Mouse (Mus musculus): ENCODE measurements around the gene Grm2.

Gene Grm2

DNA sequence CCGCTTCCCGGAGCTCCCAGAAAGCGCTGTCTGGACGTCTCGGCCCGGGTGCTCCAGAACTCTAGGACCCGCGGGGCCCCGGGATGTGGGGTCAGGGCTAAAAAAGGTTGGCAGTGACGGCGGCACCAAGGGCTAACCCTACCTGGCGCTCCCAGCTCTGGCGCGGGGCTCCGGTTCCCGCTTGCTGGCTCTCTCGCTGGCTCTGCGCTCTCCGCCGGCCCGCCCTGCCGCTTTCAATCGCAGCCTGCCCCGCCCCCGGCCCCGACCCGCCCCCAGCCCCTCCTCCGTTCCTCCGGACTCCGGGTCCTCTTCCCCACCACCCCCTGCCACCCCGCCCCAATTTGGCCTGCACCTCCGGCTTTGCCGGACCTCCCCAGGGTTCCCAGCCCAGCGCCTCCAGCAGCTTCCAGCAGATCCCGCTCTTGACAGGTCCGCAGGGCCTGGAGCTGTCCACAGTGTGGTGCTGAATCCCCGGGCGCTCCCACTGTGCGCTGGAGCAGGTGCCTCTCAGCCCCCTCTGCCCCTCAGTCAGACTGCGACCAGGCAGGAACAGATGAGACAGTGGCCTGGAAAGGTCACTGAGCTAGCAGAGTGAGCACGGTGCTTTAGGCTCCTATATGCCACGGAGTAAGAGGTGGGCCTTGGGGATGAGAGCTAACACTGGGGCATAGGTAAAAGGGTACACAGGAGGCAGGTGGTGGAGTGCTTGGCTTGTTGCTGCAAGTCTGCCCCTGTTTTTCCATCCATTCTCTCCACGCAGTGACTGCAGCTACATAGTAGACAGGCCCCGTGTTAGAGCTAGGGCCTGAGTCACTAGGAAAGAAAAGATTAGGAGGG lies at the start of gene Grm2:
Grm2 (minus strand) TSS at position 199 of the 837 bp plus-strand sequence.
- CTCF ChIA-PET = interaction anchor here (0.5 to 5.0 kb wide), 16 partner anchors 10 to 822 kb away, joined by 3 to 33 read pairs (median 4); partner anchors contain the start of gene Parp3 (in 1 of the 4)
- POLR2A ChIA-PET = interaction anchor here in 3 of 4 experiments (0.5 to 21.2 kb wide), 30 partner anchors 9 to 673 kb away, joined by 3 to 314 read pairs (median 3); partner anchors contain the start of genes Manf (in 1 of the 3), Parp3 (in 1 of the 3) and Rbm15b (in 1 of the 3)

DNA sequence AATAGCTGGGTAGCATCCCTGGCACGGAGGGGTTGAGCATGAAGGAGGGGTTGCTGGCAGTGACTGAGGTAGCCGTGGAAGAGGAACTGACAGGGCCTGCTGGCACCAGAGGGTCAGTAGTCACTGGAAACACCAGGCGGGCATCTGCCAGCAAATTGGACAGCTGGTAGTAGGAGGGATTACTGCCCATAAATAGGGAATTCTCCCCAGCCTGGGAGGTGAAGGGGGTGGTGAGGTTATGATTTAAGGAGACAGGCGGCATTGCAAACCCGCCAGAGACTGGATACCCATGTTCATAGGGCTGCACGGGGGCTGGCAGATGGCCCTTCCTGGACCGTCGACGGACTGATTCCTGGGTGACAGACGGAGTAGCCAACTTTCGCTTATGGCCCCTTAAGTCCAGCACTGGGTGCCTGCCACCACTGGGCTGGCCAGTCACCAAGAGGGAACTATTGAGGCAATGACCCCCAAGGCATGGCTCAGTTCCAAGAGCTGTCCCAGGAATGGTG lies 37.1 kb upstream of the Grm2 start:
- CTCF ChIA-PET = interaction anchor here in 1 of 4 experiments (1.2 kb wide), 1 partner anchor 50 kb away, joined by 4 read pairs; no protein-coding TSS in a partner anchor
- POLR2A ChIA-PET = interaction anchor here in 3 of 4 experiments (1.0 to 2.0 kb wide), 5 partner anchors 9 to 169 kb away, joined by 3 to 8 read pairs (median 3); partner anchors contain the start of gene Rad54l2 (in 1 of the 3)

DNA sequence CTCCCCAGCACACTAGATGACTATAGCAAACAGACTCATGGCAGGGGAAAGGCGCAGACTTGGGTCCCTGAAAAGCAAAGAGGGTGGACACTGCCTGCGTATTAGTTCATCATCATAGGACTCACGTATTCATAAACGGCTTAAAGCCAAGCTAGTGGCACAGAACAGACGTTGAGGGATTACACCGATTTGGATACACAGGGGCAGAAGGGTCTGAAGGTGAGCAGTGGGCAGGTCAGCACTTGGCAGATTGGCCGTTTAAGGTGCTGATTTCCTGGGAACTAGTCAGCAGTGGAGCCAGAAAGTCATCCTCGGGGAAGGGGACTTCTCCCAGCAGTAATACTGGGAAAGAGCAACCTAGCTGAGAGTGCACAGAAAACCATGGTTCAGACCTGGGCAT lies 33.0 kb upstream of the Grm2 start:
- ChIA-PET CTCF (no interaction called here), POLR2A (interaction anchor here in 2 of 4 experiments (0.6 to 10.7 kb wide), 11 partner anchors 8 to 203 kb away, joined by 3 to 150 read pairs (median 4); partner anchors contain the start of gene Manf (in 1 of the 2))

DNA sequence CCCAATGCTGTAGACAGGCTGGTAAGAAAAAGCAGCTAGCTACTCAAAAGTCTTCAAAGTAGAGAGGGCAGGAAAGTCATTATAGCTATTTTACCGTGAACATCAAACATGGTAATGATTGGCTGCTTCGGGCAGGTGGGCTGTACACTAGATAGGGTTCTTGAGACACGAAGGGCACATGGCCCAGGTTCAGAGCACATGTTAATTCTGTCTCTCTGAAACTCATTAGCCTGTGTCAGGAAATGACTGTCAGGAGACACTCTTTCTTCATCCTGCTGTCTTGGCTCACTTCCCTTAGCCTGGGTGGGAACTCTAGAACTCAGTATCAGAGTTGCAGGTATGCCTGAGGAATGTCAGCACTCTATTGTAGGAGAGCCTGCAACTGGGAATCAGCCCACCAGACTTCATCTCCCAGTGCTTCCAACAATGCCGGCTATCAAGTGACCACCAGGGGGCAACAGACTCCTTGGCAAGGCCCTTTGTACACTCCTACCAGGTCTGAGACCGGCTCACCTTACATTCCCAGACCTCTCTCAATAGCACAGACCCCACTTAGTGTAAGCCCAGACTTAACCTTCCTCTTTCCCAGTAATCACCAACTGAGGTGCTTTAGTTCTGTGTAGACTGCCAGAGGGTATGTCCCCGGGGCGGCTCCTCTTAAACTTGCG lies 31.2 kb upstream of the Grm2 start:
- POLR2A ChIA-PET = interaction anchor here (0.6 to 10.7 kb wide), 43 partner anchors 8 to 847 kb away, joined by 3 to 150 read pairs (median 4); partner anchors contain the start of genes Grm2 (in 2 of the 4), Rad54l2 (in 2 of the 4), Manf (in 1 of the 4) and Rbm15b (in 1 of the 4)
- CTCF ChIA-PET = interaction anchor here (0.5 to 1.7 kb wide), 15 partner anchors 10 to 794 kb away, joined by 3 to 4 read pairs (median 3); partner anchors contain the start of genes Rad54l2 (in 2 of the 4), Manf (in 1 of the 4) and Rbm15b (in 1 of the 4)

DNA sequence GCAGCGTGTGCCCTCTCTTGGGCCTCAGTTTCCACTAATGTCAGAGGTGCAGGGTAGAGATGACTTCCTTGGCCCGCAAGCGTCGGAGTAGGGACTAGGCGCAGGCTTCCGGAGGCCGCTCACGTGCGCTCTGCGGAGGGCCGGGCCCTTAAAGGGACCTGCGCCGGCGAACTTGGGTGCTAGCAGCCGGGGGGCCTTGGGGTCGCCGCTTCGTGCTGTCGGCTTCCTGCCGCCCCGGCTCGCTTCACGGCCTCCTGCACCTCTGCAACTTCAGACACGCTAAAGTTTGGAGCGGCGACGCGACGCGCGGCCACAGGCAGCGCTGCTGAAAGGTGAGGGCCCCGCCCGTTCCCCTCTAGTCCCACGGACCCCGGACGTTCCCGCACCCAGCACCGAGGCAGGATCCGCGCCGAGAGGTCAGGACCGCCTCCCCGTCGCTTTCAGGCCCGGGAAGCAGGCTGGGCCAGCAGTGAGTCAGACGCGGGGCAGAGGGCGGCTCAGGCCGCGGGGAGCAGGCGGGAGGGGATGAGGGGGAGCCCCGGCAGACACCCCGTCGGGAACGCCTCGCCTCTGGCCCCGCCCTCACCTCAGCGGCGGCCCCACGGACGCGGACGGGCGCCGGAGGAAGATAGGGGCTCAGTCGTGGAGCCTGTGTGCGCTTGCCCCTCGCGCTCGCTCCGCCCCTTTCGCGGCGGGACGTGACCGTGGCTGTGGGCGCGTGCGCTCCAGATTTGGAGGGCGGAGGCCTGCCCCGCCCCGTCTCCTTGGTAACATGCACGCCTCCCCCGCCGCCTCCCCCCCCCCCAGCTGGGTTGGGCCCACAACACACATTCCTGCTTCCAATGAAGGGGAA lies 29.6 kb upstream of the Grm2 start, which contains the start of gene Tex264:
Tex264 (minus strand) TSS at position 679 of the 853 bp plus-strand sequence.
- POLR2A ChIA-PET = interaction anchor here (0.6 to 23.0 kb wide), 31 partner anchors 8 to 849 kb away, joined by 3 to 314 read pairs (median 4); partner anchors contain the start of genes Grm2 (in 1 of the 4), Manf (in 1 of the 4), Rbm15b (in 1 of the 4) and Rpl29 (in 1 of the 4)
- CTCF ChIA-PET = interaction anchor here (0.7 to 1.7 kb wide), 5 partner anchors 27 to 673 kb away, joined by 3 to 4 read pairs (median 4); partner anchors contain the start of gene Rad54l2 (in 1 of the 4)

DNA sequence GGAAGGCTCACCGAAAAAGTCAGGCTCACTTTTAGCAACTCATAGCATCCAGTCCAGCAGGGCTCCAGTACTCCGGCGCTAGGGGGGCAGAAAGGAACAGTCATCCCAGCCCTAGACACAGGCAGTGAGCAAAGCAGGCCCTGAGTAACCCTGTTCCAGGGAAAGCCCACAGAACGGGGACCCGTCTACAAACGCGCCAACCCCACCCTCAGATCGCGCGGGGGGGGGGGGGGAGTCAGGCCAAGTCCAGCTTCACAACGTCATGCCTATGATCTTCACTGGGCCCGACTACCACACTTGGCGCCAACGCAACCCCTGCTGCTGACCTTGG lies 29.0 kb upstream of the Grm2 start:
- ChIA-PET CTCF (no interaction called here), POLR2A (interaction anchor here in 2 of 4 experiments (0.5 to 23.0 kb wide), 10 partner anchors 9 to 207 kb away, joined by 3 to 314 read pairs (median 4); partner anchors contain the start of genes Grm2 (in 1 of the 2), Manf (in 1 of the 2) and Rbm15b (in 1 of the 2))

DNA sequence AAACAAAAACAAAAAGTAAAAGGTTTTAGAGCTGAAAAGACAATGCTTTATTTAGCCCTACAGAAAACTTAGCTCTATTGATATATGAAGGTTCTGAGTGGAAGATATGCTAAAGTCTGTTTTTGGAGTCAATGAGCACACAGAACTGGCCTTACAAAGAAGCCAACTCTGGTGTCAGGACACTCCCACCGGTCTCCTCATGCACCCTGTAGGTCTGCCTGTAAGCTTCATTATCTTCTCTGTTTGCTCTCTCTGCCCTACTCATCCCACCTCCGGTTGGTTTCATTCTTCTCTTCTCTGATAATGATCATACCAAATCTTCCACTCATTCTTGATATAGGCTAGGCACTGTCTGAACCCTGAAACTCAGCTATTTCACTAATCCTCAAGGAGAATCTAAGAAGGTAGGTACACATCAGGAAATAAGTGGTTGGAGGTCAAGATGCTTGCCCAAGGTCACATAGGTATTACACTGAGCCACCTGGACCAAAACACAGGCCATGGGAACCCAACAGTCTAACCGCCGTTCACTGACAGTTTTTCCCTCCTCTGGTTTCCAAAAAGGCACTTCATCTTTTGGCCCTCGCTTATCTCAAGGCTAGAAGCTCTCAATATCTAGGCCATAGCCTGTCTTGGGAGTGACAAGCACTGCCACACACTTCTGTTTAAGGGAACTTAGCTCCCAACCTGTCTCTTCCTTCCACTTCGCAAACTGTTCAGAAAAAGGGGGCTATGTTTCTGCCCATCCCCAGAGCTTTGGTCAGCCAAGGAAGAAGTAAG lies 28.4 kb upstream of the Grm2 start:
- ChIA-PET POLR2A (interaction anchor here in 3 of 4 experiments (0.5 to 23.0 kb wide), 17 partner anchors 9 to 230 kb away, joined by 3 to 314 read pairs (median 4); partner anchors contain the start of genes Manf (in 2 of the 3), Grm2 (in 1 of the 3) and Rbm15b (in 1 of the 3)), CTCF (interaction anchor here in 2 of 4 experiments (0.6 to 0.9 kb wide), 2 partner anchors 41 to 42 kb away, joined by 5 to 6 read pairs; no protein-coding TSS in a partner anchor)

DNA sequence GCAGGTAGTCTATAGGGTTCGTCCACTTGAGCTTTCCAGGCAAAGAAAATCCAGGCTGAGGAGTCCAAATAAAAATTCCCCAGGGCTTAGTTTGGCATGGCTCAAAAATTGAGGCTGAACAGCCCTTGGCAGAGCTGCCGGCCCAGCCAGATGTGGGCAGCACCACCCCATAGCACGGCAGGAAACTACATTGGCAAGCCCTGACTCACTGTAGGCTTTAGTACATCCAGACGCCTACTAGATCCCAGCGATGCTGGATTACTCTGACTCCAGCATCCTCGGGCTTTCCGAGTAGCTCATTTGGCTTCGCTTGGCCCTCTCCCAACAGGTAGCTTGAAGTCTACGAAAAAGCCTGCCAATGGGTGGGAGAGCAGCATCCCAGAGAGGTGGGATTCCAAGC lies 25.1 kb upstream of the Grm2 start:
- ChIA-PET POLR2A (interaction anchor here in 2 of 4 experiments (0.8 to 23.0 kb wide), 11 partner anchors 7 to 211 kb away, joined by 3 to 314 read pairs (median 4); partner anchors contain the start of genes Manf (in 2 of the 2), Grm2 (in 1 of the 2) and Rad54l2 (in 1 of the 2)), CTCF (interaction anchor here in 2 of 4 experiments (0.7 to 1.4 kb wide), 2 partner anchors 24 to 571 kb away, joined by 3 read pairs; no protein-coding TSS in a partner anchor)

DNA sequence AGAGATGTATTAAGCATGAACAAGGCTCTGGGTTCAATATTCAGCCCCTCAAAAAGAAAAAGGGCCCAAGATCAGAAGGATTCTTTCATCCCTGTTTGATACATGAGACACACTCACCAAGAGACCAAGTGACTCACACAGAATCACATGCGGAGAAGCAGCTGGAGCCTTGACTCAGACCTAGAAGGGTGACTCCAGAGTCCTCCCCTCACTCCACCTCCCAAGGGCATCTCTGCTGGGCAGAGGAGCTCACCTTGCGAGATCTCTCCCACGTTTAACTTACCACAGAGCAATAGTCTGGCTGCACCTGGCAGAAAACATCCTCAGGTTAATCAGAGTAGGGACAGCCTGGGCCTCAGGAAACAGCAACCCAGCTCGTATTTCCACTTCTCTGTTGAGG lies 22.4 kb upstream of the Grm2 start:
- ChIA-PET CTCF (interaction anchor here in 1 of 4 experiments (1.1 kb wide), 1 partner anchor 35 kb away, joined by 6 read pairs; no protein-coding TSS in a partner anchor), POLR2A (interaction anchor here in 3 of 4 experiments (0.6 to 23.0 kb wide), 15 partner anchors 6 to 248 kb away, joined by 3 to 314 read pairs (median 4); partner anchors contain the start of genes Manf (in 2 of the 3), Grm2 (in 1 of the 3), Rpl29 (in 1 of the 3) and Tex264 (in 1 of the 3))

DNA sequence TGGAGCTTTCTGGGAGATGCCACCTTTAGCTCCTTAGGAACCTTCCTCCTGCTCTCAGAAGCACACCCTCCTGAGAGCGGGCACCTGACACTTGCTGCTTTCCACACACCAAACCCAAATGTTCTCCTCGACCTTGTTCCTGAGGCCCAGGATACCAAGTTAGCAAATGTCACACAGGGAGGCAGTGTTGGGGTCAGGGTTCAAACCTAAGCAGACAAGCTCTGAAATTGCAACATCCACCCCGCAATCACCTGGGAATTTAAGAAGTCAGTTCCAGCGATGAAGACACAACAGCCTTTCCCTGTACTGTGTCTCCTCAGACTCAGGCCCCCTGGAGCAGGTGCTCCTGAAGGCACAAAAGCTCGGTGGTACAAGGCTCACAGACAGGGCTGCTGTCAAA lies 21.8 kb upstream of the Grm2 start:
- CTCF ChIA-PET = interaction anchor here in 2 of 4 experiments (0.6 to 2.0 kb wide), 2 partner anchors 34 to 1794 kb away, joined by 4 to 6 read pairs; no protein-coding TSS in a partner anchor

DNA sequence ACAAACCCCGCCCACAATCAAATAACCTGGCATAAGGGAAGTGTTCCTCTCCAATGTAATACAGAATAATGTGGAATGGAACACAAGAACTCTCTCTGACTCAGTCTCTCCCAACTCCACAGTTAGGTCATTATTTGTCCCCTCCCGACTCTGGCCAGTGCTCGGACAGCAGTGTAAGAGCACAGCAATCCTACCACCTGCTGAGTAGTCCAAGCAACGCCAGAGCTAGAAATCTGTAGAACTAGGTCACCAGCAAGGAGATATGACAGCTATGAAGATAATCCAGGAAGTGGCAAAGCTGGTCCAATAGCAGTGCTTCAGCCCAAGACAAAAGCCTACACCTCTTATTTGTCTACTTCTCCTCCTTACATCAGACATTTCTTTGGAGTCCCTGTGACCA lies 20.7 kb upstream of the Grm2 start:
- POLR2A ChIA-PET = interaction anchor here in 2 of 4 experiments (0.7 to 23.0 kb wide), 12 partner anchors 7 to 215 kb away, joined by 3 to 314 read pairs (median 3); partner anchors contain the start of genes Grm2 (in 1 of the 2), Manf (in 1 of the 2) and Tex264 (in 1 of the 2)

More for the DNA sequence above, 21.8 kb upstream of the Grm2 start:
- POLR2A ChIA-PET = interaction anchor here in 2 of 4 experiments (1.1 to 23.0 kb wide), 9 partner anchors 6 to 206 kb away, joined by 3 to 314 read pairs (median 6); partner anchors contain the start of genes Grm2 (in 1 of the 2) and Tex264 (in 1 of the 2)

DNA sequence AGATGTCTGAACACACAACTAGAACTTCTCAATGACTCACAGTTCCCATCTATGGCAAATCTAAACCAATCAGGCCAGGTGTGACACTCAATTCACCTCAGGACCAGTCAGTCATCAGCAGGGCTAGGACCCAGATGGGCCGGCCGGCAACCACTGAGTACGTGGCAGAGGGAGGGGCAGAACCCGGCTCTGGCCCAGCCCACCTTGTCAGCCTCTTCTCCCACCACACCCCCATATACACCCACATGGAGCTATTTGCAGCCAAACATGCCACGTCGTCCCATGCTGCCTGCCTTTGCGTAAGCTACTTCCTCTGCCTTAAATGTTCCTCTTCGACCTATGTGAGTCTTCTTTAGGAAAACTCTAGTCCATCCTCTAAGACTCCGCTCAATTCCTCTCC lies 20.1 kb upstream of the Grm2 start:
- ChIA-PET CTCF (interaction anchor here in 2 of 4 experiments (1.2 to 2.0 kb wide), 3 partner anchors 32 to 164 kb away, joined by 3 to 6 read pairs (median 3); no protein-coding TSS in a partner anchor), POLR2A (interaction anchor here in 2 of 4 experiments (0.7 to 23.0 kb wide), 11 partner anchors 8 to 216 kb away, joined by 3 to 314 read pairs (median 3); partner anchors contain the start of genes Grm2 (in 1 of the 2), Manf (in 1 of the 2) and Tex264 (in 1 of the 2))

More for the DNA sequence above, 20.7 kb upstream of the Grm2 start:
- CTCF ChIA-PET = interaction anchor here in 2 of 4 experiments (1.2 to 2.0 kb wide), 3 partner anchors 33 to 163 kb away, joined by 3 to 6 read pairs (median 3); no protein-coding TSS in a partner anchor

DNA sequence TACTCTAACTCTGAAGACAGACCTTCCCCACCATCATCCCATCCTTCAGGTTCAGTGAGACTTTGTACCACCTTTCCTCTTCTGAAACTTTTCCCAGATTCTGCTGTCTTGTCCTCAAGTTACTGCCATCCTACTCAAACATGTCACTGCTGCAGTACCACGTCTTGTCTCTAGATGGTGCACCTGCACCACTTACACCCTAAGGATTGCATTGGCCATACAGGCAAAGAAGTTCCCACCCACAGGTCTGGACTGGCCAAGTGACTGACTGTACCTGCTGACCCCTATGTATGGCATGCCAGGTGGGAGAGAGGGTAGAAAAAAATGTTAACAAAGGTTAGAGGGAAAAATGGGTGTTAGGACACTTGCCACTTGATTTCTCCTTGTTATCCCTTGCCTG lies 19.6 kb upstream of the Grm2 start:
- ChIA-PET POLR2A (interaction anchor here in 2 of 4 experiments (0.5 to 23.0 kb wide), 9 partner anchors 8 to 216 kb away, joined by 3 to 314 read pairs (median 5); partner anchors contain the start of genes Grm2 (in 1 of the 2), Manf (in 1 of the 2) and Tex264 (in 1 of the 2)), CTCF (interaction anchor here in 2 of 4 experiments (1.2 to 2.0 kb wide), 3 partner anchors 32 to 164 kb away, joined by 3 to 6 read pairs (median 3); no protein-coding TSS in a partner anchor)

DNA sequence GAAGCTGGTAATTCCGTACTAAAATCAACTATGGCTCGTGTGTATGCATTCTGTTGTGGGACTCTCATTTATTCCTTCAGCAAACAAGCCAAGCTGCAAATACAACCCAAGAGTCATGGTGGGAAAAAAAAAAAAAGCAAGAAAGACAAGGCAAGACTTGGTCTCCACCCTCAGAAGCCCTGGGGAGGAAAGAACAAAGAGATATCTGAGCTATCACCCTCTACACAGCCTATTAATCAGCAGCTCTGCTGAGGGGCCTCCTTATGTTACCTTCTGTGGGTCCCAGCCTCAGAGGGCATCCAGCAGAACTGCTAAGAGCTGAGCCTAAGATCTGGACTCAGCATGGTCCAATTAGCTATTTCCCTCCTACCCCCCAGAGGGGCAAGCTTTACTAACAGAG lies 18.0 kb upstream of the Grm2 start:
- ChIA-PET CTCF (interaction anchor here in 3 of 4 experiments (0.6 to 0.7 kb wide), 3 partner anchors 19 to 558 kb away, joined by 3 to 6 read pairs (median 3); partner anchors contain the start of gene Dock3 (in 1 of the 3)), POLR2A (interaction anchor here in 3 of 4 experiments (0.6 to 23.0 kb wide), 9 partner anchors 9 to 142 kb away, joined by 3 to 314 read pairs (median 4); partner anchors contain the start of genes Grm2 (in 1 of the 3) and Tex264 (in 1 of the 3))

Measured in embryonic stem cell, embryonic (primary cell).